Mouse (Mus musculus): ENCODE measurements around the gene H2-Oa.

Gene H2-Oa

GRCm38 (mm10) chr17:34121879-34122187, 29.7 kb downstream of the H2-Oa start:
- peak in 1 of 2 experiments; percentile 36 for DNase-seq (ENCODE audit: low read depth in 1 of 2, low spot score in 2 of 2)

DNA sequence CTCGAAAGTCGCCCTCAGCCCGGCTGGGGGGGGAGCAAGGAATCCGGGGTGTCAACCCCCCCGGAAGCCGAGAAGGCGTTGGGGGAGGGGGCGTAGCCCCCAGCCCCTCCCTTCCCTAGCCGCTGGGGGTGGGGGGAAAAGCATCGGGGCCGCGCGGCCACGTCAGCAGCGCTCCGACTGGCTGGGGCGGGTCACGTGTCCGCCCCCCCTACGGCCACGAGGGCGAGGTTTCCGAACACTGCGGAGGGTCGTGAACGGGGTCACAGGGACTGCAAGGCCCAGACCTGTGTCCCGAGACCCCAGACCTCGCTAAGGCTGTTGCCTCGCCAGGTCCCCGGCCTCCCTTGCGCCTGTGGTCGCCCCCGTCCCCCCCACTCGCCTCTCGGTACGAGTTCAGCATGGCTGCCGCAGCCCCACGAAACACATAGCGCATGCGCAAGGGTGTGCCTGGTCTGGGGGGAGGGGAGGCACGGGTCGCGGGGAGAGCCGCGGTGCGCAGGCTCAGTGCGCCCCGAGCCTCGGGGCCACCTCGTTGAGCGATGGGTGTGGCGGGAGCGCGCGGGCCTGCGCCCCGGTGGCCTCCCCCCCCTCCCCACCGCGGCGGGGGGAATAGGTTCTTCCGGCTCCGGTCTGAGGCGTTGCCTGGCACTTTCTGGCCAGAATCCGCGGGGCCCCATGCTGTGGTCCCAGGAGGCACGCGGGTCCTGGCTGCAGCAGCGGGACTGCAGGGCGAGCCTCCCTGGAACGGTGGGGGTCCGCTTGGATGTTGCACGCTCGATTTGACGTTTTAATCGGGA, 30.2 kb downstream of the H2-Oa start, which contains the start of gene Brd2:
Gene Brd2 (minus strand): TSS at position 447 of the 797 bp plus-strand sequence.
- DNase-seq (ENCODE audit: low read depth in 1 of 2, low spot score in 2 of 2) = peak; percentile 82 to 94

DNA sequence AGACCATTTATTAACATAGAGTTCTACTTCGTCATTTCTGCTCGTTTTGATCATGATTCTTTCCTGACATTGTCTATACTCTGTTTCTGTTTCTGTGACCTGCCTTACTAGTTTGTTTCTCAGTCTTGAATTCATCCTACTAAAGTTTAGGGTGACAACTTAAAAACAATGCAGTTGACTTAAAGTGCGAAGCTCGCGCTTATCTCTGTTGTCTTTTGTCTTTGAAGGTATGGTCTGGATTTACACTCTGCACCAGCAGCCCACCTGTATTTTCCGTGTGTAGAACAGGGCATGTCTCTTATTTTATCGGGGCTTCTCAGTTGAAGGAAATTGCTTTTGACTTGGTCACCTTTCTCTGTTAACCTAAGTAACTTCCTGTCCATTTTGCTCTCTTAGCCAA, 31.0 kb downstream of the H2-Oa start:
- no peak for DNase-seq (ENCODE audit: low read depth in 1 of 2, low spot score in 2 of 2)

GRCm38 (mm10) chr17:34123518-34123917, 31.4 kb downstream of the H2-Oa start:
- no peak for DNase-seq (ENCODE audit: low read depth in 1 of 2, low spot score in 2 of 2)

- peak in 1 of 2 experiments; percentile 38 for DNase-seq (ENCODE audit: low read depth in 1 of 2, low spot score in 2 of 2)
These were observed 32.5 kb downstream of the H2-Oa start for GRCm38 (mm10) chr17:34124649-34125048.

DNA sequence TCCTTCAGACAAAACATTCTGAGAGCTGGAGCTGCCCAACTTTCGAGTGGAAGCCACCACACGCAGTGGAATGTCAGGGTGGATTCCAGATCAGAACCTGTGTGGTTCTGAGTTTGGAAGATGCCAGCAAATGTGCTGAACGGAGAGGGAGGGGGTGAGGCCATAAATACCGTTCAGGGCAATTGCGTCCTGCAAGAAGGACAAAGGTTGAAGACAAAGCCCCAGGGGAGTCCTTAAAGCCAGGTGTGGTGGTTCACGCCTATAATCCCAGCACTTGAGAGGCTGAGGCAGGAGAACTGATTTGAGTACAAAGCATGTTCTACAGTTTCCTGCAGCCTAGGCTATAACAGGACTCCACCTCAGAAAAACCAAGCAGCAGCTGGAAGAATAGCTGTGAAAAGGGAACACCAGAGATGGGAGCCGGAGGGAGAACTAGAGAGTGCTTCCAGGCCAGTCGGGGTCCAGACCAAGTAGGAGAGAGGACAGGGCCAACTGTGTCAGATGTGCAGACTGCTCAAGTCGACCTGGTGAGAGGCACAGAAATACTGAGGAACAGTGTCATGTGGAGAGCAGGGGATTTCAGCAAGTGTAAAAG, 34.8 kb downstream of the H2-Oa start:
- DNase-seq (ENCODE audit: low read depth in 1 of 2, low spot score in 2 of 2) = no peak

GRCm38 (mm10) chr17:34127475-34127874, 35.3 kb downstream of the H2-Oa start:
- peak in 1 of 2 experiments; percentile 40 for DNase-seq (ENCODE audit: low read depth in 1 of 2, low spot score in 2 of 2)

GRCm38 (mm10) chr17:34128264-34128937, 36.3 kb downstream of the H2-Oa start:
- no peak for DNase-seq (ENCODE audit: low read depth in 1 of 2, low spot score in 2 of 2)

DNA sequence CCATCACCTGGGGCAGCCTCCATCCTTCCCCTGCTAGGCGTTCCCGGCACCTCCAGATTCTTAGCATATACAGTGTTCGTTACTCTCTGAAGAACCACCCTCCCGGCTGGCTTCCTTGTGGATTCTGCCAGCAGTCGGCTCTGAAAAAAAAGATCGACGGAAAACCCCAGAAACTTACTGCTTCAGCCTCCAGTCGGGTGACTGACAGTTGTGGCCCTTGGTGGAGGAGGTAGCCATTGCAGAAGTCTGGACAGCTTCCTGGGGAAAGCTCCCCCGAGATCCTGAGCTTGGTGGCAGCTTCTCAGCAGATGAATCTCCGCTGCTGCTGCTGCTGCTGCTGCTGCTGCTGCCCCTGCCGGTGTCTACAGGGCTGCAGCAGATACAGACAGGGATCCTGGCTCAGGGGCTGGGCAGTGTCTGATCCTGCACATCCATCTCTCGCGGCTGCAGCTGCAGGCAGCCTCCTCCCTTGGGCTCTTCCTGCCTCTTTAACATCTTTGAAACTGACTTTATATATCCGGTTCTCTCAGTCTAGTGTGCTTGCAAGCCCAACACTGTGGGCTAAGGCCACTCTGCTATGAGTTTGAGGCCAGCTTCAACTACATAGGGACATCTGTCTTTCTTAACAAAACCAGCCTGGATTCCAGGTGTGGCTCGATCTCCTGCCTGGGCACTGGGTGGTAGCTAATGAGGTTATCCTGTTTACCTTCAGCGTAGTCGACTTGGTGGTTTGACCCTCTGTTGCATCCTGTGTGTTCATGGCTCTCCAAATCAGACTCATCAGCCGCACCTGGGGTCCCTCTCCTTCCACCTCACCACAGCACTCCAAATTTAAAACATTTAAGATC, 37.0 kb downstream of the H2-Oa start:
- DNase-seq (ENCODE audit: low read depth in 1 of 2, low spot score in 2 of 2) = no peak

DNA sequence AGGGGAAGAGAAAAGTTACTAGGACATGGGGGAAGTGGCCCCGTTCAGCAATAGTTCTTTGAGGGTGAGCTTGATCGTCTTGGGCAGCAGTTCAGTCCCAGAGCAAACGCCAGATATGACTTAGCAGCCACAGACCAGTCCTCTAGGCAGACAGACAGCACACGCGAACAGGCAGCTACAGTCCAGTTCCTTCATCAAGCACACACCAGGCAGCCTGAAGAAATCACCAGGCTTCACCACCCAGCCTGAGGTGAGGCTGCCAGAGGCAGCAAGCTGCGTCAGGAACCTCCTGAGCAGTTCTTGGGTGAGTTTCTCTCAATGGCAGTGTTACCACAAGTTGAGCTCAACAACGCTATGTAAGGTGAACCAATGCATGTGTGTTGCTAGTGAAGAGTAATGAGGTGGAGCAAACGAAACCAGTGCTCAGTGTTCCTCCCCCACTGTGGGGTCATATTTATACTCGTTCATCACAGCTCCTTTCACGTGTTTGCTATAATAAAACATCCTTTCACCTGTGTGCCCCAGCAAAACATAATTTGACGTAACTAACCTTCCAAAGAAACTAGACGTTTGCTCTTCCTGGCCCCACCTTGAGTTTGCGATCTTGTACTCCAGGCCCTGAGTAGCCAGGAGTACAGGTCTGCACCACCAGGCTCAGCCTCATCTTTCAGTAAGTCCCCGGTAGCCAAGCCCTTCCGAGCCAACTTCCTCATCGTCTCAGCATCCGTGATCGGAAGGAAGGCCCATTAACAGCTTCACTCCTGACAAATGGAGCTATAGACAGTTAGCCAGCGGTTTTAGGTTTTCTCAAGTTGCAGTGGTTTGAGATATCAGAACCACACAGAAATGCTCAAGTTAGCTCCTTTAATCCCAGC, 38.2 kb downstream of the H2-Oa start:
- DNase-seq (ENCODE audit: low read depth in 1 of 2, low spot score in 2 of 2) = no peak

DNA sequence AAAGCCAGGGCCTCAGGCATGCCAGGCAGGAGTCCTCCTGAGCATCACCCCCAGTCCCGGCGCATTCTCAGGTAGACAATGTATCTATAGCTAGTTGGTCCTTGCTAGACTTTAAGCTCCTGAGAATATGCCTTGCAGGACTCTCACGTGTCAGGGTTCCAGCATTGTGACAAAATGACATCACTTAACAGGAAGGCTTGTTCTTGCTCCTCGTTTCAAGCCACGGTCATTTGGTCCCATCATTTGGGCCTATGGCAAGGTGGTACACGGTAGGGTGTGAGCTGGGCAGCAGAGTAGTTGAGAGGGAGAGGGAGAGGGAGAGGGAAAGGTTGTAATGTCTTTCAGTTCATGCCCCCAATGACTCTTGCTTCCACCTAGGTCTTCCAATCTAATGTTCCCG, 39.8 kb downstream of the H2-Oa start:
- DNase-seq (ENCODE audit: low read depth in 1 of 2, low spot score in 2 of 2) = no peak

DNA sequence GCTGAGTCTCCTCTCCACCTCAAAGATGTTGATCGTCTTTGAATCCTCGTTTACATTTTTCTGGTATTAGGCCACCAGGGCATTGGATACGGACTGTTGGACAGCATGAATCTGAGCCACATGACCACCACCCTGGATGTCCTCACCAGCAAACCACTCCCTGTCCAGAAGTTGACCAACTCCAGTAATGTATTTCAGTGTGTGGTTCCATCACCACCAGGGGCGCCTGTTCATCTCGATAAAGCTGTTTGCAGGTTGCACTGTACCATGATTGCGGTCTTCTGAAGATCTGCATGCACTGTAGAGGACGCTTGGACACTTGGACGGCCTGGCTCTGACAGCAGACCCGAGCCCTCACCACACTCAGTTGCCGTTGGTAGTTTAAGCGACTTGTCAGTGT, 41.1 kb downstream of the H2-Oa start:
- no peak for DNase-seq (ENCODE audit: low read depth in 1 of 2, low spot score in 2 of 2)

DNA sequence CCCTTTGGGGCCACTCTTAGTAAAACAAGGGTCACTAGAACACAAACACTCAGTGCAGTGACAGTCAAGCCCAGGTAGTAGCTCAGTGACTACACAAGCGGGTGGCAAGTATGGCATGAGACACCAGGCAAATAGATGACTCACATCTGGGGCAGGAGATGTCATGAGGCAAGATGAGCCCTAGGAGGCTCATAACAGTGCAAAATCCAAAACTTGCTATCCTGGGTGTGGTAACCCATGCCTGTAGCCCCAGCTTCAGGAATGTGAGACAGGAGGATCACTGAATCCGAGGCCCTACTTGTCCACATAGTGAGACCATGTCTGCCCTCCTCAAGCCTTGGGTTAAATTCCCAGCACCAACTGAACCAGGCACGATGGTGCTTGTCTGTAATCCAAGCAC, 42.3 kb downstream of the H2-Oa start:
- DNase-seq (ENCODE audit: low read depth in 1 of 2, low spot score in 2 of 2) = no peak

- DNase-seq (ENCODE audit: low read depth in 1 of 2, low spot score in 2 of 2) = peak; percentile 95 to 98
These were observed 43.4 kb downstream of the H2-Oa start for GRCm38 (mm10) chr17:34135297-34136224.

GRCm38 (mm10) chr17:34137601-34138000, 45.5 kb downstream of the H2-Oa start:
- no peak for DNase-seq (ENCODE audit: low read depth in 1 of 2, low spot score in 2 of 2)

GRCm38 (mm10) chr17:34138655-34139054, 46.5 kb downstream of the H2-Oa start:
- no peak for DNase-seq (ENCODE audit: low read depth in 1 of 2, low spot score in 2 of 2)

DNA sequence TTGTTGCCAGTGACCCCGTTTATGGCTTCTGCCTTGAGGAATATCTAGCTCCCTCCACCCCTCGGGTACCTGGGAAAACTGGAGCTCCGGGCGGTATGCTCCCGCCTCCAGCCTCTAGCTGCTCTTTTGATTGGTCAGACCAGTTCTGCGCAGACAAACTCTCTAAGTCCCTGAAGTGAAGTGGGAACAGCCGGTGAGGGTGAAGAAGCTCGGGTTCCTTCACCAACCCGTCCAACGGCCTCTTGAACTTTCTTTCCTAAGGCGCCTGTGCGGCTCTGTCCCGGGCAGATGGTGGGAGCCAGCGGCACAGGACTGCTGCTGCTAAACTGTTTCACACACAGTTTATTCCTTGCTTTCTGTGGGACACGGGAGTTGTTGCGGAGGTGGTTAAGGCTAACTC, 47.3 kb downstream of the H2-Oa start:
- DNase-seq (ENCODE audit: low read depth in 1 of 2, low spot score in 2 of 2) = no peak

GRCm38 (mm10) chr17:34140240-34140639, 48.1 kb downstream of the H2-Oa start:
- DNase-seq (ENCODE audit: low read depth in 1 of 2, low spot score in 2 of 2) = no peak

DNA sequence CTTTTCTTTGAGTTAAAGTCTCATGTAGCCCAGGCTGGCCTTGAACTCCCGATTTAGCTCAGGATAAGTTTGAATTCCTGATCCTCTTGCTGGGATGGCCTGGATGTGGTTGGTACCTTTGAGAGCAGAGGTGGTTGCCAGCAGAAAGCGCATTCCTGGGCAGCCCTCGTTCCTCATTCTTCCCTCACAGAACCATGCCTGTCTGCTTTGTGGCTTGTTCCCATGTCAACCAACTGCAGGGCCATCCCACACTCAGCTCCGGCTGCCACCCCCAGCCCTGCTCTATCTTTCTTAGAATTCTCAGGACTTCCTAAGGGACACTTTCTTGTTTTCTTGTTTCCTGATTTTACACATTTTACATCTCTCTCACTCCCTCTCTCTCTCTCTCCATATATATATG, 49.3 kb downstream of the H2-Oa start:
- no peak for DNase-seq (ENCODE audit: low read depth in 1 of 2, low spot score in 2 of 2)
